Mouse (Mus musculus) mammary gland, adult 2 months (tissue): ENCODE measurements around the gene Med14. TPM values are rescaled to one million over a fixed set of nuclear protein-coding genes. Genes with fewer than 3 reads are reported as not detected.

ENCODE experiments used
- polyA plus RNA-seq: library from polyadenylated mRNA; depleted of rRNA; stranded (reverse); fragments of >200 nt; gene quantifications from 2 replicates; pipeline ENCODE4 v1.2.3, GENCODE M21; 2012; ENCODE audit warnings: low replicate concordance; rRNA removed

Med14 gene
- 13.0 and 22.9 TPM in 2 replicates for polyA plus RNA-seq

GRCm38 (mm10) chrX:12761626-12762333 lies at the start of gene Med14:
Med14 (minus strand) TSS chrX:12762073.

GRCm38 (mm10) chrX:12673054-12673775 lies 88.7 kb downstream of the Med14 start, which contains the start of gene 1810030O07Rik:
1810030O07Rik (minus strand) TSS chrX:12673668.

Other genes starting within 250 kb of the Med14 start
- 7.5 and 16.4 TPM in 2 replicates for gene Atp6ap2, start 174.3 kb downstream of the Med14 start, polyA plus RNA-seq
- 10.7 and 16.7 TPM in 2 replicates for gene 1810030O07Rik, start 88.4 kb downstream of the Med14 start, polyA plus RNA-seq